Mouse (Mus musculus) brain, embryonic 14.5 days (tissue): ENCODE measurements around the gene Fam13a. TPM values are rescaled to one million over a fixed set of nuclear protein-coding genes. Genes with fewer than 3 reads are reported as not detected.

Source experiments
- DNase-seq: peaks from one replicate; pipeline ENCODE4 v3.0.0-alpha.2; 2011; ENCODE audit warnings: low read depth
- CTCF ChIP-seq: fragments of 200-500 bp; IDR thresholded peaks from 2 replicates; pipeline ENCODE4 v1.5.1; 2012; ENCODE audit warnings: inconsistent platforms, mild to moderate bottlenecking, moderate library complexity, borderline replicate concordance; ENCODE audit not compliant: insufficient read depth, insufficient read length; ENCODE audit errors: extremely low read depth
- POLR2A ChIP-seq: fragments of 200-500 bp; IDR thresholded peaks from 2 replicates; pipeline ENCODE4 v1.6.1; 2012; ENCODE audit warnings: mild to moderate bottlenecking, inconsistent platforms, borderline replicate concordance; ENCODE audit not compliant: poor library complexity, insufficient read depth, insufficient read length, severe bottlenecking; ENCODE audit errors: extremely low read depth
- polyA plus RNA-seq: library from polyadenylated mRNA; depleted of rRNA; stranded (reverse); fragments of >200 nt; gene quantifications from 2 replicates; pipeline ENCODE4 v1.2.3, GENCODE M21; 2012

Gene Fam13a
- polyA plus RNA-seq, 1 experiment = 4.8 TPM

DNA sequence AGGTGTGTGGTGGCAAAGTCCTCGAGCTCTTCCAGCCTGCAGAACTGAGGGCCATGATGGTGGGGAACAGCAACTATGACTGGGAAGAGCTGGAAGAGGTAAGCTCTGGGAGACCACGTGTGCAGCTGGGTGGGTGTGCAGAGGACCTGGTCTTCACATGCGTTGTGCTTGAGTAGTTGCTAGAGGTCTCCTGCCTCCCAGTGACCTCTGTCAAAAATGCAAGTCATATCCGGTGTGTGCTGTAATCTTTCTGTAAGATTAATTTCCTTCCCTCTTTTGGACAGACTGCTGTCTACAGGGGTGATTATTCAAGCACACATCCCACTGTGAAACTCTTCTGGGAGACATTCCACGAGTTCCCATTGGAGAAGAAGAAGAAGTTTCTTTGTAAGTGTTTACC is 107.9 kb downstream of the Fam13a start:
- TF ChIP-seq CTCF (no peak), POLR2A (no peak)
- DNase-seq = no peak

GRCm38 (mm10) chr6:58913971-58914370 is 110.4 kb downstream of the Fam13a start:
- DNase-seq = no peak

DNA sequence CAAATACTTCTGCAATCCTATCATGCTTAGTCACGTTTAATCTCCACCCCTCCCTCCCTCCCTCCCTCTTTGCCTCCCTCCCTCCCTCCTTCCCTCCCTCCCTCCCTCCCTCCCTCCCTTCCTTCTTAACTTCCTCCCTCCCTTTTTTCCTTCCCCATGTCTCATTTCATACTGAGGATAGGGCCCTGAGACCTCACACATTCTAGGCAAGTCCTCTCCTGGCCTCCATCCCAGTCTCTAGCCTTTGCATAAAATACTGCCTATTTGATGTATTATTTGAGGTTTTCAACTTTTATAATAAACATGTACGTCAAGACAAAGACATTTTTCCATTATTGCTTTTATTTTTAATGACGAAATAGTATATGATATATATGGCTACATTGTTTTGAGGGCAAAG is 110.8 kb downstream of the Fam13a start:
- no peak for DNase-seq
- TF ChIP-seq CTCF (no peak), POLR2A (no peak)

More at GRCm38 (mm10) chr6:58913971-58914370, 110.4 kb downstream of the Fam13a start:
- TF ChIP-seq POLR2A (no peak), CTCF (no peak)

GRCm38 (mm10) chr6:58912842-58913241 is 111.5 kb downstream of the Fam13a start:
- no peak for DNase-seq
- TF ChIP-seq CTCF = no peak
- no peak for TF ChIP-seq POLR2A

DNA sequence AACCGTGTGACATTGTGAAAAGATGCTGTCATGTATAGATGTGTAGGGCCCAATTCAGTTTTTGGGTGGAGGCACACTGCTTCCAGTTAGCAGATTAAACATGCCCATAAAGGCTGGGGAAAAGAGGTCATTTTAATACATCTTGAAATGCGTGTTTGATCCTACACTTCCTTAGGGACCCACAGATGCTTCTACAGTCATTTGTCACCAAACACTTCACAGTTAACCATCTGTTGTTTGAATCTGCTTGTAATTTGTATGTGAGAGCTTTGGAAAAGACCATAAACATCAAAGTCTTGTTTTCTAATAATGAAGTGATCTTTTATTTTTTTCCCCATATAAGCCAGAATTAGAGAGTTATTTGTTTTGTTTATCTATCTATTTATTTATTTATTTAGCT is 116.6 kb downstream of the Fam13a start:
- peak; percentile 53 for DNase-seq
- TF ChIP-seq POLR2A (no peak), CTCF (no peak)

GRCm38 (mm10) chr6:58907336-58907735 is 117.0 kb downstream of the Fam13a start:
- TF ChIP-seq CTCF = no peak
- no peak for TF ChIP-seq POLR2A
- no peak for DNase-seq

GRCm38 (mm10) chr6:58906852-58907261 is 117.5 kb downstream of the Fam13a start, which contains the start of gene Nap1l5:
Gene Nap1l5, minus strand, starts transcription at chr6:58907076.
- TF ChIP-seq POLR2A (no peak), CTCF (no peak)
- peak; percentile 89 for DNase-seq

DNA sequence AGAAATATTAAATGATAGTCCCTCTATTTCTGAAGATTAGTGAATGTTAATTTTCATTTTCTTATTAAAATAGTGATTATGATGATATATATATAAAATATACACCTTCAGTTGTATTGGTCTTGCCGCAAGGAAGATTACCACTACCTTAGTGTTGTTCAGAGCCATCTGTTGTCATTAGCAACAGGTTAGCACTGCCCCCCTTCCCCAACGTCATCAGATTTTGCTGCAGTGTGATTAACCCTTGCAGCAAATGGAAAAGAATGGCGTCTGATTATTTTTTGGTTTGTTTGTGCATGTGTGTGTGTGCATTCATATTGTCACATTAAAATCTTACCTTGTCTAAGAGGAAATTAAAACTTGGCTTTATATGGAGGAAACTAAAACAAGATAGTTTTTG is 119.8 kb downstream of the Fam13a start:
- peak; percentile 39 for DNase-seq
- TF ChIP-seq POLR2A (no peak), CTCF (no peak)

DNA sequence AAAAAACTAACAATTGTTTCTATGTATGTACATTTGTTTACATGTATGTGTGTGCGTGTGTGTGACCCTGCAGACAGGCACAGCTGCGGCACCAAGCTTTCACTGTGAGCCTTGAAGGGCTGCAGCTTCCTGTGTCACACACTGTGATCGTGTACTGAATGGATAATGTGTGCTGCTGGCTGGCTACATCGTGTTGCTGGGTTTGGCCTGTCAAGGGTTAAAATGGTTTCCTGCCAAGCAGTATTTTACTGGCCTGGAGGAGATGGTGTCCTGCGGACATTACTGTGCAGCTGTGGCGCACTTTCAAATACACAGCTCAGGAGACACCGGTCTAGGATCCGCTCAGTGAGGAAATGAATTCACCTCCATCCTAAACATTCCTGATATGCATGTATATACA is 121.2 kb downstream of the Fam13a start:
- DNase-seq = peak; percentile 95
- TF ChIP-seq POLR2A (no peak), CTCF (no peak)

- no peak for DNase-seq
Observed at GRCm38 (mm10) chr6:58900536-58900935, 123.8 kb downstream of the Fam13a start.

DNA sequence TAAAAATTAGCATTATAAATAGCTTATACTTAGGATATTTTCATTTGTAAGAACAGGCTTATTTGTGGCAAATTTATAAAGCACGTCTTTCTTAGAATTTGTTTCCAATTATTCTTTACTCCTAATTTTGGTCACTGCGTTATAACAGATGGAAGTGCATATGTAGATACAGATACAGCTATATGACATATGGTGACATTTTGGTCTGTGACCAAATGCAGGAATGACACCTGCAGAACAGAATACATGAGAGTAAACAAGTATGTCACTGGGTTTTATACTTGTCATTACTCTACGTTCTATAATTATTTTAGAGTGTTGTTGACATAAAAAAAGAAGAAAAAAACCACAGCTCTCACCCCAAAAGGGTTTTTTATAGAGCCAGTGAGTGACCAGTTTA is 125.3 kb downstream of the Fam13a start:
- TF ChIP-seq POLR2A (no peak), CTCF (no peak)
- peak; percentile 72 for DNase-seq

More at GRCm38 (mm10) chr6:58900536-58900935, 123.8 kb downstream of the Fam13a start:
- no peak for TF ChIP-seq CTCF
- no peak for TF ChIP-seq POLR2A

DNA sequence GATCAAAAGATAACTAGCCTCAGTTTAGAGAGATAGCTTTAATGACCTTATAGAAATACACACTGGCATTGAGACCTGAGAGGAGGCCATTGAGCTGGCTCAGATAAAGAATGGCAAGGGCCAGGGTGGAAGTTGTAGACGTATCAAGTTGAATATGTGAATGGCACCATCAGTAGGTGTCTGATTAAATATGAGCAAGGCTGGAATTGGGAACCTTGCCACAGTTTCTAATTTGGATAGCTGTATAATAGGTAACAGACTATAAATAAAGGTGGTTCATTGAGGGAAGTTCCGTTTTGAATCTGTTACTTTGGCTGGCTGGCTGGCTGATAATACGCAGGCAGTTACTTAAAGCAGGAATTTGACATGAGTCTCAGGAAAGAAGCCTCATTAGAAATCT is 127.7 kb downstream of the Fam13a start:
- peak; percentile 14 for DNase-seq
- TF ChIP-seq CTCF (no peak), POLR2A (no peak)
